Mouse (Mus musculus) hindbrain, embryonic 14.5 days (tissue): ENCODE measurements around the gene 4930558K02Rik. TPM values are rescaled to one million over a fixed set of nuclear protein-coding genes. Genes with fewer than 3 reads are reported as not detected.

Experiments used
- ATAC-seq: fragments of 200-750 bp; cut with Nextera tagmentation; 2 replicates; pipeline ENCODE4 v1.8.0; 2017; ENCODE audit warnings: moderate number of reproducible peaks, mild to moderate bottlenecking, moderate TSS enrichment, moderate library complexity; ENCODE audit not compliant: low FRiP score
- DNase-seq: peaks from one replicate; pipeline ENCODE4 v3.0.0-alpha.2; 2015; ENCODE audit warnings: low spot score
- H3K27ac ChIP-seq: fragments of 300-500 bp; sonication (generic); 2 replicates; pipeline ENCODE4 v1.5.1; 2014; ENCODE audit warnings: mild to moderate bottlenecking, moderate library complexity
- H3K27me3 ChIP-seq: fragments of 300-500 bp; sonication (generic); 2 replicates; pipeline ENCODE4 v1.6.1; 2014; ENCODE audit warnings: mild to moderate bottlenecking, low read length, mixed read lengths; ENCODE audit not compliant: control insufficient read depth, insufficient read depth
- H3K36me3 ChIP-seq: fragments of 300-500 bp; sonication (generic); replicated peaks from 2 replicates; pipeline ENCODE4 v1.6.1; 2014; ENCODE audit not compliant: control insufficient read depth, insufficient read depth
- H3K4me1 ChIP-seq: fragments of 300-500 bp; sonication (generic); replicated peaks from 2 replicates; pipeline ENCODE4 v1.6.1; 2014; ENCODE audit warnings: antibody characterized with exemption, low read length, mixed read lengths; ENCODE audit not compliant: control insufficient read depth, insufficient read depth
- H3K4me2 ChIP-seq: fragments of 300-500 bp; sonication (generic); replicated peaks from 2 replicates; pipeline ENCODE4 v1.6.1; 2014; ENCODE audit warnings: mild to moderate bottlenecking, moderate library complexity
- H3K4me3 ChIP-seq: fragments of 300-500 bp; sonication (generic); replicated peaks from 2 replicates; pipeline ENCODE4 v1.5.1; 2014; ENCODE audit warnings: mild to moderate bottlenecking, low read length
- H3K9ac ChIP-seq: fragments of 300-500 bp; sonication (generic); 2 replicates; pipeline ENCODE4 v1.6.1; 2014
- H3K9me3 ChIP-seq: fragments of 300-500 bp; sonication (generic); 2 replicates; pipeline ENCODE4 v1.6.1; 2016; ENCODE audit warnings: low read length; ENCODE audit not compliant: control insufficient read depth
- WGBS: fragments of 180-500 bp; shearing (Covaris S2); extraction: QIAGEN DNeasy Blood & Tissue Kit; methylation state at CpG from one replicate; pipeline ENCODE4 v1.1.7; 2014; 5-methylcytosine and 5-hydroxymethylcytosine counted together
- polyA plus RNA-seq: library from polyadenylated mRNA; unstranded; fragments of >200 nt; fragmentation: Nextera tagmentation; extraction: Ambion mirVana; gene quantifications from 2 replicates; pipeline ENCODE4 v1.2.1, GENCODE M21; 2014

Gene 4930558K02Rik
- polyA plus RNA-seq, 1 experiment from 2014 or later = 0.20 TPM

GRCm38 (mm10) chr1:162001328-162001727, 21.9 kb upstream of the 4930558K02Rik start:
- ATAC-seq = no peak
- H3K4me3 ChIP-seq = no peak overlapping the region
- no peak for DNase-seq
- no peaks in the 10 kb centered on the region for H3K36me3 ChIP-seq
- H3K9me3 ChIP-seq = no peaks in the 10 kb centered on the region
- H3K9ac ChIP-seq = no peak overlapping the region
- H3K4me2 ChIP-seq = no peak overlapping the region
- H3K27me3 ChIP-seq = no peaks in the 10 kb centered on the region
- 66% methylated on average over 8 of the region's 8 CpGs for WGBS
- no peak overlapping the region for H3K27ac ChIP-seq
- peaks cover 15% of the 10 kb centered on the region for H3K4me1 ChIP-seq

GRCm38 (mm10) chr1:161999882-162000371, 20.5 kb upstream of the 4930558K02Rik start:
- ATAC-seq (peak; percentile 92), DNase-seq (peak; percentile 91)
- WGBS = 0% methylated on average over 4 of the region's 4 CpGs
- Histone ChIP-seq H3K4me2 (peak overlapping the region; percentile 27), H3K36me3 (no peaks in the 10 kb centered on the region), H3K27me3 (no peaks in the 10 kb centered on the region), H3K27ac (peak overlapping the region; percentile 29), H3K4me1 (peaks cover 8% of the 10 kb centered on the region), H3K4me3 (no peak overlapping the region), H3K9ac (peak overlapping the region; percentile 42; the same call in 1 of the 2 replicates), H3K9me3 (no peaks in the 10 kb centered on the region)

- peak overlapping the region; percentile 29 for H3K27ac ChIP-seq
- H3K36me3 ChIP-seq = no peaks in the 10 kb centered on the region
- no peaks in the 10 kb centered on the region for H3K27me3 ChIP-seq
- ATAC-seq (no peak), DNase-seq (no peak)
- H3K4me2 ChIP-seq = no peak overlapping the region
- H3K9me3 ChIP-seq = no peaks in the 10 kb centered on the region
- WGBS = 50% methylated on average over 5 of the region's 5 CpGs
- peaks cover 3% of the 10 kb centered on the region for H3K4me1 ChIP-seq
- peak overlapping the region; percentile 42 for H3K9ac ChIP-seq
- no peak overlapping the region for H3K4me3 ChIP-seq
Measured at GRCm38 (mm10) chr1:161999338-161999737, 19.9 kb upstream of the 4930558K02Rik start.

GRCm38 (mm10) chr1:161998781-161999180, 19.3 kb upstream of the 4930558K02Rik start:
- no peaks in the 10 kb centered on the region for H3K36me3 ChIP-seq
- no peak for ATAC-seq
- no peak overlapping the region for H3K4me3 ChIP-seq
- H3K27ac ChIP-seq = no peak overlapping the region
- DNase-seq = no peak
- 77% methylated on average over 4 of the region's 4 CpGs for WGBS
- H3K4me2 ChIP-seq = no peak overlapping the region
- no peaks in the 10 kb centered on the region for H3K27me3 ChIP-seq
- H3K4me1 ChIP-seq = no peaks in the 10 kb centered on the region; the same call in 1 of the 2 replicates
- no peaks in the 10 kb centered on the region for H3K9me3 ChIP-seq
- H3K9ac ChIP-seq = no peak overlapping the region

- Histone ChIP-seq H3K4me1 (no peaks in the 10 kb centered on the region), H3K27ac (no peak overlapping the region), H3K27me3 (no peaks in the 10 kb centered on the region), H3K4me3 (no peak overlapping the region), H3K9ac (no peak overlapping the region), H3K4me2 (no peak overlapping the region), H3K9me3 (no peaks in the 10 kb centered on the region), H3K36me3 (no peaks in the 10 kb centered on the region)
- no peak for ATAC-seq
- 93% methylated on average over 7 of the region's 7 CpGs for WGBS
- DNase-seq = no peak
Measured at GRCm38 (mm10) chr1:161992389-161992788, 13.0 kb upstream of the 4930558K02Rik start.

- Histone ChIP-seq H3K9me3 (no peaks in the 10 kb centered on the region), H3K27me3 (no peaks in the 10 kb centered on the region), H3K9ac (no peak overlapping the region), H3K36me3 (no peaks in the 10 kb centered on the region), H3K4me1 (no peaks in the 10 kb centered on the region), H3K4me3 (no peak overlapping the region), H3K27ac (no peak overlapping the region), H3K4me2 (no peak overlapping the region)
- DNase-seq (no peak), ATAC-seq (no peak)
- WGBS = 93% methylated on average over 11 of the region's 11 CpGs
Measured at GRCm38 (mm10) chr1:161991846-161992245, 12.4 kb upstream of the 4930558K02Rik start.

- WGBS = 64% methylated on average over 10 of the region's 10 CpGs
- Histone ChIP-seq H3K4me1 (no peaks in the 10 kb centered on the region), H3K4me2 (no peak overlapping the region), H3K4me3 (no peak overlapping the region), H3K9me3 (no peaks in the 10 kb centered on the region), H3K9ac (no peak overlapping the region), H3K27ac (no peak overlapping the region), H3K36me3 (no peaks in the 10 kb centered on the region), H3K27me3 (no peaks in the 10 kb centered on the region)
- DNase-seq (no peak), ATAC-seq (no peak)
Measured at GRCm38 (mm10) chr1:161990684-161991578, 11.5 kb upstream of the 4930558K02Rik start.

- Histone ChIP-seq H3K4me3 (no peak overlapping the region), H3K9me3 (no peaks in the 10 kb centered on the region), H3K36me3 (no peaks in the 10 kb centered on the region), H3K4me1 (no peaks in the 10 kb centered on the region), H3K27ac (no peak overlapping the region), H3K4me2 (no peak overlapping the region), H3K9ac (no peak overlapping the region), H3K27me3 (no peaks in the 10 kb centered on the region)
- 39% methylated on average over 4 of the region's 4 CpGs for WGBS
- DNase-seq (no peak), ATAC-seq (no peak)
Measured at GRCm38 (mm10) chr1:161983979-161984566, 4.6 kb upstream of the 4930558K02Rik start.

GRCm38 (mm10) chr1:161983451-161983850, 4.0 kb upstream of the 4930558K02Rik start:
- DNase-seq (no peak), ATAC-seq (no peak)

More at GRCm38 (mm10) chr1:161983451-161983850, 4.0 kb upstream of the 4930558K02Rik start:
- peak overlapping the region; percentile 38; the same call in 1 of the 2 replicates for H3K27ac ChIP-seq
- no peaks in the 10 kb centered on the region for H3K9me3 ChIP-seq
- H3K4me1 ChIP-seq = no peaks in the 10 kb centered on the region
- no peak overlapping the region for H3K9ac ChIP-seq
- no peaks in the 10 kb centered on the region for H3K36me3 ChIP-seq
- no peak overlapping the region for H3K4me2 ChIP-seq
- WGBS = 69% methylated on average over 6 of the region's 6 CpGs
- H3K27me3 ChIP-seq = no peaks in the 10 kb centered on the region
- no peak overlapping the region for H3K4me3 ChIP-seq
